Mouse (Mus musculus) ES-E14 (cell line): ENCODE data around the gene Adgre5. TPM values are rescaled to one million over a fixed set of nuclear protein-coding genes. Genes with fewer than 3 reads are reported as not detected.

Source experiments
- DNase-seq: peaks from one replicate; pipeline ENCODE4 v3.0.0-alpha.2; 2013; ENCODE audit warnings: low read depth, low spot score
- H3K27ac ChIP-seq: 2 replicates; pipeline ENCODE4 v1.5.1; 2012; ENCODE audit warnings: low read depth, mild to moderate bottlenecking, low read length, moderate library complexity, mixed read lengths; ENCODE audit not compliant: poor library complexity, insufficient read depth, severe bottlenecking
- H3K36me3 ChIP-seq: 2 replicates; pipeline ENCODE4 v1.6.1; 2012; ENCODE audit warnings: mild to moderate bottlenecking, low read length, moderate library complexity, mixed read lengths; ENCODE audit not compliant: control insufficient read depth, poor library complexity, insufficient read depth, severe bottlenecking
- H3K4me1 ChIP-seq, 2 experiments: fragments of 150-350 bp in 1 of 2; sonication (generic) in 1 of 2; 2 replicates each; pipeline ENCODE4 v1.6.1; 2012; ENCODE audit warnings: low read length in 2 of 2, mild to moderate bottlenecking in 1 of 2, mixed read lengths in 1 of 2; ENCODE audit not compliant: control insufficient read depth in 2 of 2, insufficient read depth in 2 of 2, poor library complexity in 1 of 2
- H3K4me3 ChIP-seq, 2 experiments: fragments of 150-350 bp in 1 of 2; sonication (generic) in 1 of 2; 2 replicates each; pipeline ENCODE4 v1.5.1; 2012; ENCODE audit warnings: low read length in 2 of 2, low read depth in 1 of 2, mild to moderate bottlenecking in 1 of 2, mixed read lengths in 1 of 2; ENCODE audit not compliant: insufficient read depth in 1 of 2, poor library complexity in 1 of 2, severe bottlenecking in 1 of 2
- H3K9ac ChIP-seq: 2 replicates; pipeline ENCODE4 v1.6.1; 2012; ENCODE audit warnings: low read depth, mild to moderate bottlenecking, low read length, mixed read lengths; ENCODE audit not compliant: poor library complexity, insufficient read depth, severe bottlenecking
- H3K9me3 ChIP-seq: fragments of 150-350 bp; sonication (generic); 2 replicates; pipeline ENCODE4 v1.6.1; 2012; ENCODE audit warnings: low read depth, mild to moderate bottlenecking, low read length; ENCODE audit not compliant: control insufficient read depth, insufficient read depth
- CHD2 ChIP-seq: IDR thresholded peaks from 2 replicates; pipeline ENCODE4 v1.6.1; 2014; ENCODE audit warnings: mild to moderate bottlenecking, low read depth, low read length, inconsistent platforms
- HCFC1 ChIP-seq: IDR thresholded peaks from 2 replicates; pipeline ENCODE4 v1.6.1; 2012; ENCODE audit warnings: low read length, inconsistent platforms, borderline replicate concordance; ENCODE audit not compliant: insufficient read depth
- MAFK ChIP-seq: IDR thresholded peaks from 2 replicates; pipeline ENCODE4 v1.6.1; 2014; ENCODE audit warnings: mild to moderate bottlenecking, low read depth, low read length, inconsistent platforms; ENCODE audit not compliant: insufficient read depth
- ZC3H11A ChIP-seq: IDR thresholded peaks from 2 replicates; pipeline ENCODE4 v1.6.1; 2012; ENCODE audit warnings: low read depth, mild to moderate bottlenecking, inconsistent platforms, low read length, borderline replicate concordance
- ZNF384 ChIP-seq: IDR thresholded peaks from 2 replicates; pipeline ENCODE4 v1.6.1; 2012; ENCODE audit warnings: low read depth, low read length, inconsistent platforms
- in situ Hi-C, 2 experiments: fragments of 600-800 bp; cut with MboI; formaldehyde crosslinking; loops; one replicate each; pipeline ENCODE4 v1.15.1; 2025; ENCODE audit warnings: low sequenced_read_pairs in 2 of 2, inconsistent platforms in 1 of 2; ENCODE audit not compliant: unreplicated experiment in 2 of 2
- total RNA-seq: library from RNA; depleted of rRNA; stranded (reverse); fragments of 300-350 nt; gene quantifications from 2 replicates; pipeline ENCODE4 v1.2.3, GENCODE M21; 2012

Adgre5 gene
- total RNA-seq, 1 experiment: 92.2 TPM

- Histone ChIP-seq H3K4me1 (peaks cover 0 to 7% of the 10 kb centered on the region in 2 experiments; a peak in 1 of 4 replicates), H3K27ac (no peak overlapping the region), H3K4me3 (no peak overlapping the region), H3K9me3 (no peaks in the 10 kb centered on the region), H3K9ac (no peak overlapping the region), H3K36me3 (peaks cover 85% of the 10 kb centered on the region)
- in situ Hi-C loops: no loop called here
- no peak for DNase-seq
- TF ChIP-seq MAFK: no peak
- no peak for TF ChIP-seq CHD2
- no peak for TF ChIP-seq HCFC1
- no peak for TF ChIP-seq ZNF384
- TF ChIP-seq ZC3H11A: no peak
Measured at GRCm38 (mm10) chr8:83723447-83724083, 17.6 kb downstream of the Adgre5 start.

- no peaks in the 10 kb centered on the region for H3K9me3 ChIP-seq
- H3K36me3 ChIP-seq: peaks cover 75% of the 10 kb centered on the region
- DNase-seq: no peak
- no peak overlapping the region for H3K9ac ChIP-seq
- H3K4me1 ChIP-seq: peaks cover 2 to 7% of the 10 kb centered on the region in 2 experiments; a peak in 1 of 4 replicates
- TF ChIP-seq ZC3H11A (no peak), ZNF384 (no peak), MAFK (no peak), CHD2 (no peak), HCFC1 (no peak)
- H3K4me3 ChIP-seq: no peak overlapping the region
- no peak overlapping the region for H3K27ac ChIP-seq
- in situ Hi-C loops: no loop called here
Measured at GRCm38 (mm10) chr8:83722631-83723030, 18.5 kb downstream of the Adgre5 start.

GRCm38 (mm10) chr8:83721405-83722025 lies 19.6 kb downstream of the Adgre5 start:
- Histone ChIP-seq H3K4me3 (no peak overlapping the region), H3K27ac (no peak overlapping the region), H3K36me3 (peaks cover 75% of the 10 kb centered on the region), H3K9me3 (no peaks in the 10 kb centered on the region), H3K9ac (no peak overlapping the region), H3K4me1 (peaks cover 10 to 11% of the 10 kb centered on the region in 2 experiments; a peak in 2 of 4 replicates)
- DNase-seq: no peak
- no peak for TF ChIP-seq CHD2
- no peak for TF ChIP-seq ZNF384
- TF ChIP-seq ZC3H11A: no peak
- no peak for TF ChIP-seq MAFK
- TF ChIP-seq HCFC1: no peak
- in situ Hi-C loops: no loop called here

GRCm38 (mm10) chr8:83719693-83720092 lies 21.4 kb downstream of the Adgre5 start:
- no peak for TF ChIP-seq CHD2
- no peak for TF ChIP-seq ZC3H11A
- no peak for TF ChIP-seq MAFK
- TF ChIP-seq ZNF384: no peak
- TF ChIP-seq HCFC1: no peak
- in situ Hi-C loops: no loop called here
- Histone ChIP-seq H3K4me1 (peaks cover 7 to 11% of the 10 kb centered on the region in 2 experiments; a peak in 2 of 4 replicates), H3K27ac (no peak overlapping the region), H3K4me3 (no peak overlapping the region), H3K9me3 (no peaks in the 10 kb centered on the region), H3K36me3 (peaks cover 62% of the 10 kb centered on the region), H3K9ac (no peak overlapping the region)
- no peak for DNase-seq
